In the genomic region with DNA sequence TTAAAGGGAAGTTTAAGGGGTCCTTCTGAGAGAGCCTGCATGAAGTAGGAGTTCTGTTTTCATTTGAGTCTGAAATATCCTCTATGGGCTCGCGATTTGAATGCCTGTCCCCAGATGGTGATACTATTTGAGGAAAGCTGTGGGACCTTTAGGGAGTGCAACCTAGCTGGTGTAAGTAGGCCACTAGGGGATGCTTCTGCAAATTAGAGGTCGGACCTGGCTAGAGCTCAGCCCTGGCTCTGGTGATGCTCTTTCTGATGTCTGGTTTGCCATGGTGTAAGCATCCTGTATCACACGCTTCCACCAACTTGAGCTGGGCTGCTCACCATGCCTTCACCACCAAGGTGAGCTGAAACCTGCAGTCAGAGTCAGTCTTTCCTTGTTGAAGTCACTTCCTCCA, we compare ENCODE assay signal across 12 mouse cellular contexts.
"Had no signal": no experiment of that assay in that cellular context is flagged by ENCODE, and none has a peak within 500 bp of the region (broad histone marks: within the 10 kb centered on the region; RNA-seq: fewer than 3 reads in every experiment).

No protein-coding gene starts in this region.

- DNase-seq: kidney, postnatal 25 days; lung, adult 18-20 months; lung, postnatal 36 days; right cerebral cortex, adult 18-20 months; right cerebral cortex, postnatal 25 days; thymus, postnatal 36 days had no signal

- H3K4me3 ChIP-seq: layer of hippocampus, adult 2 months; limb, embryonic 13.5 days; midbrain, embryonic 13.5 days; myocyte; neural tube, embryonic 15.5 days had no signal

- H3K9ac ChIP-seq: limb, embryonic 13.5 days; liver, embryonic 14.5 days; midbrain, embryonic 13.5 days; neural tube, embryonic 15.5 days had no signal

- H3K27me3 ChIP-seq: limb, embryonic 13.5 days; midbrain, embryonic 13.5 days; neural tube, embryonic 15.5 days had no signal

- H3K9me3 ChIP-seq: limb, embryonic 13.5 days; midbrain, embryonic 13.5 days; neural tube, embryonic 15.5 days had no signal

- ATAC-seq: midbrain, embryonic 13.5 days had no signal

- H3K27ac ChIP-seq: layer of hippocampus, adult 2 months; limb, embryonic 13.5 days; liver, embryonic 14.5 days; midbrain, embryonic 13.5 days; neural tube, embryonic 15.5 days had no signal

- H3K4me1 ChIP-seq: limb, embryonic 13.5 days had no signal

- H3K36me3 ChIP-seq: limb, embryonic 13.5 days; midbrain, embryonic 13.5 days; neural tube, embryonic 15.5 days had no signal

- H3K4me2 ChIP-seq: limb, embryonic 13.5 days; midbrain, embryonic 13.5 days; neural tube, embryonic 15.5 days had no signal
